Mouse (Mus musculus) neural tube, embryonic 14.5 days (tissue): ENCODE results near the gene Slc39a2. TPM values are rescaled to one million over a fixed set of nuclear protein-coding genes. Genes with fewer than 3 reads are reported as not detected.

ENCODE experiments used
- ATAC-seq: fragments of 200-750 bp; cut with Nextera tagmentation; 2 replicates; pipeline ENCODE4 v1.8.0; 2017; ENCODE audit warnings: low read depth, mild to moderate bottlenecking, moderate TSS enrichment, moderate library complexity
- H3K27ac ChIP-seq: fragments of 300-500 bp; sonication (generic); 2 replicates; pipeline ENCODE4 v1.5.1; 2014; ENCODE audit warnings: low read depth, mild to moderate bottlenecking, control low read depth, low read length, moderate library complexity, mixed read lengths
- H3K27me3 ChIP-seq: fragments of 300-500 bp; sonication (generic); 2 replicates; pipeline ENCODE4 v1.6.1; 2014; ENCODE audit warnings: low read length; ENCODE audit not compliant: control insufficient read depth, insufficient read depth
- H3K36me3 ChIP-seq: fragments of 300-500 bp; sonication (generic); 2 replicates; pipeline ENCODE4 v1.6.1; 2014; ENCODE audit warnings: low read length, mixed read lengths; ENCODE audit not compliant: control insufficient read depth, insufficient read depth
- H3K4me1 ChIP-seq: fragments of 300-500 bp; sonication (generic); 2 replicates; pipeline ENCODE4 v1.6.1; 2014; ENCODE audit warnings: low read length; ENCODE audit not compliant: control insufficient read depth, insufficient read depth
- H3K4me2 ChIP-seq: fragments of 300-500 bp; sonication (generic); 2 replicates; pipeline ENCODE4 v1.6.1; 2014; ENCODE audit warnings: mild to moderate bottlenecking, low read depth, low read length, control low read depth
- H3K4me3 ChIP-seq: fragments of 300-500 bp; sonication (generic); 2 replicates; pipeline ENCODE4 v1.5.1; 2014; ENCODE audit warnings: low read depth, low read length, control low read depth, mixed read lengths
- H3K9ac ChIP-seq: fragments of 300-500 bp; sonication (generic); replicated peaks from 2 replicates; pipeline ENCODE4 v1.6.1; 2014; ENCODE audit warnings: low read depth, mild to moderate bottlenecking, control low read depth, low read length, mixed read lengths
- H3K9me3 ChIP-seq: fragments of 300-500 bp; sonication (generic); 2 replicates; pipeline ENCODE4 v1.6.1; 2016; ENCODE audit warnings: low read length; ENCODE audit not compliant: control insufficient read depth
- WGBS: fragments of 180-500 bp; shearing (Covaris S2); extraction: QIAGEN DNeasy Blood & Tissue Kit; methylation state at CpG from one replicate; pipeline ENCODE4 v1.1.7; 2014; 5-methylcytosine and 5-hydroxymethylcytosine counted together
- polyA plus RNA-seq: library from polyadenylated mRNA; unstranded; fragments of >200 nt; fragmentation: Nextera tagmentation; extraction: Ambion mirVana; gene quantifications from 2 replicates; pipeline ENCODE4 v1.2.1, GENCODE M21; 2014

The Slc39a2 gene
- polyA plus RNA-seq, 1 experiment from 2014 or later, result 1.9 TPM

GRCm38 (mm10) chr14:51877517-51877916 is 15.2 kb upstream of the Slc39a2 start:
- no peaks in the 10 kb centered on the region for H3K9me3 ChIP-seq
- 87% methylated on average over 3 of the region's 3 CpGs for WGBS
- H3K4me1 ChIP-seq, result no peaks in the 10 kb centered on the region
- no peaks in the 10 kb centered on the region for H3K36me3 ChIP-seq
- H3K4me3 ChIP-seq, result no peak overlapping the region
- no peak for ATAC-seq
- no peak overlapping the region for H3K9ac ChIP-seq
- H3K27ac ChIP-seq, result no peak overlapping the region
- H3K27me3 ChIP-seq, result no peaks in the 10 kb centered on the region
- H3K4me2 ChIP-seq, result no peak overlapping the region

- H3K4me3 ChIP-seq, result peak overlapping the region; percentile 63
- no peaks in the 10 kb centered on the region for H3K27me3 ChIP-seq
- ATAC-seq, result peak; percentile 25
- H3K9me3 ChIP-seq, result no peaks in the 10 kb centered on the region
- H3K4me2 ChIP-seq, result peak overlapping the region; percentile 78
- peaks cover 12% of the 10 kb centered on the region for H3K4me1 ChIP-seq
- no peak overlapping the region; the same call in 1 of the 2 replicates for H3K9ac ChIP-seq
- H3K36me3 ChIP-seq, result peaks cover 2% of the 10 kb centered on the region
- WGBS, result under 1% methylated on average over 4 of the region's 4 CpGs
- H3K27ac ChIP-seq, result peak overlapping the region; percentile 76; the same call in 1 of the 2 replicates
Observed at GRCm38 (mm10) chr14:51883527-51884030, 9.1 kb upstream of the Slc39a2 start.

- ATAC-seq, result peak; percentile 50
- H3K27ac ChIP-seq, result peak overlapping the region; percentile 76
- peaks cover 7% of the 10 kb centered on the region for H3K36me3 ChIP-seq
- peaks cover 12% of the 10 kb centered on the region for H3K4me1 ChIP-seq
- H3K4me3 ChIP-seq, result peak overlapping the region; percentile 63
- H3K27me3 ChIP-seq, result no peaks in the 10 kb centered on the region
- H3K9me3 ChIP-seq, result no peaks in the 10 kb centered on the region
- H3K4me2 ChIP-seq, result peak overlapping the region; percentile 78
- H3K9ac ChIP-seq, result peak overlapping the region; percentile 16; the same call in 1 of the 2 replicates
- WGBS, result 2% methylated on average over 14 of the region's 14 CpGs
Observed at GRCm38 (mm10) chr14:51884031-51884544, 8.6 kb upstream of the Slc39a2 start.

DNA sequence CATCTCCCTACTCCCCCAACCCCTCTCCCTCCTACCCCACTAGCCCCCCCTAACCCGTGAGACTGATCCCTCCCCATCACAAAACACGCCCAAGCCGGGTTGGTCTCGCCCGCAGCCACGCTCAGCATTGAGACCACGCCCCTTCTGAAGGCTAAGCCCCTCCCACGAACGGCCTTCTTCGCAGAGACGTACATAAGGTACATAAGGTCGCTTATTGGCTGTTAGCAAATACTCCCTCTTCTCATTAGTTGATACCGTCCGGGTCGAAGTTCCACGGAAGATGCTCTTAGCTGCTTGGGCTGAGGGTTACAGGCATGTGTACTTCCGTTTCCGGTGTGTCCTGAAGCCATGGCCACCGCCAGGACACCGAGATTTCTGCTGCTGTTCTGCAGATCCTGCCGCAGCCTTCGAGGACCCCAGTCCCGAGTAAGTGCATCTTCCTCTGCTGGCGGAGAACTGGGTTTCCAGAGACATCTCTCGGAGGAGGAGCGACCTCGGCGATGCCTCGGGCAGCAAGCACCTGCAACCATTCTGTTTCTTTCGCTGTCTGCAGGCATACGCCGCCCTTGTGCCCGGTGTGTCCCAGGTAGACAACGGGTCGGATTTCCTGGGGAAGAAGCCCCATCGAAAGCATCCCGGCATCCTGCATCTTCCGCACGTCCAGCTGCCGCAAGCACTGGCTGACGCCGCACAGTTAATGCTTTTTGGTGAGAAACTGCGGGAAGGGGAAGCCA is 7.9 kb upstream of the Slc39a2 start, which contains the start of gene Mettl17:
Mettl17 (plus strand) TSS at position 245 of the 734 bp plus-strand sequence.
- H3K27me3 ChIP-seq, result no peaks in the 10 kb centered on the region
- WGBS, result under 1% methylated on average over 43 of the region's 43 CpGs
- peak within 1 kb of the TSS; percentile 63 for H3K4me3 ChIP-seq
- peak within 1 kb of the TSS; percentile 78 for H3K9ac ChIP-seq
- H3K4me1 ChIP-seq, result peaks cover 12% of the 10 kb centered on the region
- H3K27ac ChIP-seq, result peak within 1 kb of the TSS; percentile 76
- peak; percentile 99 for ATAC-seq
- peak within 1 kb of the TSS; percentile 78 for H3K4me2 ChIP-seq
- peaks cover 14% of the 10 kb centered on the region for H3K36me3 ChIP-seq
- H3K9me3 ChIP-seq, result no peaks in the 10 kb centered on the region

DNA sequence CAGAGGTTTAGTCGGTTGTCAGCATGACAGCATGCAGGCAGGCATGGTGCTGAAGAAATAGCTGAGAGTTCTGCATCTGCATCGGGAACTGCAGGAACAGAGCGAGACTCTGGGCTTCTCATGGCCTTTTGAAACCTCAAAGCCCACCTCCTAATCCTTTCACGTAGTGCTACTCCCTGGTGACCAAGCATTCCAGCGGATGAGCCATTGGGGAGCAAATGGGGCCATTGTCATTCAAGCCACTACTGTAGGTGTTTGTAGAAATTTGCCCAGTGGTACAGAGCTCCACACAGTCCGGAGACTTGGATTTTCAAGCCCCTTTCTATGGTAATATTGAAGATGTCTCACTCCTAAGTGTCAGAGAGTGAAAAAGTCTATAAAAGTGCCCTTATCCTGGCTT is 6.6 kb upstream of the Slc39a2 start:
- Histone ChIP-seq H3K4me3 (peak overlapping the region; percentile 63), H3K9ac (0 out of 2 replicates have a peak overlapping the region, but pooled peaks have one; percentile 11)
- WGBS, result 54% methylated on average over 6 of the region's 6 CpGs

GRCm38 (mm10) chr14:51889833-51890232 is 2.9 kb upstream of the Slc39a2 start:
- H3K4me3 ChIP-seq, result no peak overlapping the region
- H3K9me3 ChIP-seq, result no peaks in the 10 kb centered on the region
- no peak overlapping the region for H3K4me2 ChIP-seq
- WGBS, result 84% methylated on average over 6 of the region's 6 CpGs
- no peak overlapping the region for H3K27ac ChIP-seq
- H3K27me3 ChIP-seq, result no peaks in the 10 kb centered on the region
- peaks cover 12% of the 10 kb centered on the region for H3K4me1 ChIP-seq
- ATAC-seq, result no peak
- peaks cover 42% of the 10 kb centered on the region for H3K36me3 ChIP-seq
- no peak overlapping the region for H3K9ac ChIP-seq

More for the DNA sequence above, 6.6 kb upstream of the Slc39a2 start:
- Histone ChIP-seq H3K4me2 (peak overlapping the region; percentile 78), H3K27me3 (no peaks in the 10 kb centered on the region), H3K4me1 (peaks cover 12% of the 10 kb centered on the region), H3K36me3 (peaks cover 26% of the 10 kb centered on the region), H3K9me3 (no peaks in the 10 kb centered on the region), H3K27ac (no peak overlapping the region)
- no peak for ATAC-seq

GRCm38 (mm10) chr14:51893094-51893794 is 555 bp downstream of the Slc39a2 start:
- WGBS, result 38% methylated on average over 10 of the region's 10 CpGs
- Histone ChIP-seq H3K36me3 (peaks cover 50% of the 10 kb centered on the region), H3K9ac (no peak overlapping the region), H3K4me2 (no peak overlapping the region), H3K4me1 (no peaks in the 10 kb centered on the region), H3K9me3 (no peaks in the 10 kb centered on the region), H3K27ac (no peak overlapping the region), H3K27me3 (no peaks in the 10 kb centered on the region), H3K4me3 (no peak overlapping the region)
- no peak for ATAC-seq

DNA sequence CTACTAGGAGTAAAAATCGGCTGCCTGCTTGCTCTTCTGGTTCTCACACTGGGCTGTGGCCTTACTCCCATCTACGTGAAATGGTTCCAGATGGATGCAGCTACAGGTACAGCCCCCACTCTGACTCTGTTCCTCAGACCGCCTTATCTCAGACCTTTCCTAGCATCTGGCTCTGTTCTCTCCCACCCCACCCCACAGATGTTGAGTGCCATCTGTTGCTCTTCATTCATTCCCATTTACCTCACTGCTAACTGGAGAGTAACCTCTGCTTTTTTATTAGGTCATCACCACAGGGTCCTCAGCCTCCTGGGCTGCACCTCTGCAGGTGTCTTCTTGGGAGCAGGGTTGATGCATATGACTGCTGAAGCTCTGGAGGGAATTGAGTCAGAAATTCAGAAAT is 1.1 kb downstream of the Slc39a2 start:
- no peaks in the 10 kb centered on the region for H3K9me3 ChIP-seq
- no peaks in the 10 kb centered on the region for H3K27me3 ChIP-seq
- ATAC-seq, result no peak
- 83% methylated on average over 3 of the region's 3 CpGs for WGBS
- H3K36me3 ChIP-seq, result peaks cover 46% of the 10 kb centered on the region
- no peaks in the 10 kb centered on the region for H3K4me1 ChIP-seq
- no peak overlapping the region for H3K27ac ChIP-seq
- H3K9ac ChIP-seq, result no peak overlapping the region
- no peak overlapping the region for H3K4me3 ChIP-seq
- H3K4me2 ChIP-seq, result no peak overlapping the region
